Mouse (Mus musculus) erythroblast, embryonic 14.5 days (primary cell): ENCODE measurements around the gene Wdfy2.

Experiments used
- GATA1 ChIP-seq: IDR thresholded peaks from 2 replicates; pipeline ENCODE4 v1.6.1; 2012; ENCODE audit warnings: low read length, inconsistent platforms, mixed read lengths
- TAL1 ChIP-seq: IDR thresholded peaks from 3 replicates; pipeline ENCODE4 v1.6.1; 2012; ENCODE audit warnings: low read length, inconsistent platforms, mixed read lengths

DNA sequence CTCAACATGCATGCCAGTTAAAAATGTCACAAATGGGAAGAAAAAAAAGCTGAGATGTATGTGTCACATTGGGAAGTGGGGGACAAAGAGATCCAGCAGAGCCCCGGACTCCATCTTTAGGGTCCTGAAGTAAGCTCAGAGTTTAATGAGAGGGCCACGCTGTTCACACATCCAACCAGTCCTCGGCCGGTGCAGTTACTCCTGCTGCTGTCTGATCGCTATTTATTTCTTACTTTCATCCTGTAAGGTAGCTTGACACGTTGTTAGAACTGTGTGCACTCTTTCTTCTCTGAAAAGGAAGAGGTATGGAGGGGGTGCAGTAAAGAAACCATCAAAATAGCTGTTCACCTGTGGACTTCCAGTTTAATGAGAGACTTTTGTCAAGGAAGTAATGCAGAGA lies 60.6 kb downstream of the Wdfy2 start:
- no peak for TF ChIP-seq GATA1
- TF ChIP-seq TAL1, result no peak
